Mouse (Mus musculus) midbrain, embryonic 12.5 days (tissue): Measurements from ENCODE around the gene Tfap2b. TPM values are rescaled to one million over a fixed set of nuclear protein-coding genes. Genes with fewer than 3 reads are reported as not detected.

Experiments used
- ATAC-seq: fragments of 200-750 bp; cut with Nextera tagmentation; 2 replicates; pipeline ENCODE4 v1.8.0; 2017; ENCODE audit warnings: low read depth, moderate TSS enrichment, moderate library complexity; ENCODE audit not compliant: low FRiP score
- H3K27ac ChIP-seq: fragments of 300-500 bp; sonication (generic); replicated peaks from 2 replicates; pipeline ENCODE4 v1.5.1; 2016; ENCODE audit warnings: mild to moderate bottlenecking
- H3K27me3 ChIP-seq: fragments of 300-500 bp; sonication (generic); 2 replicates; pipeline ENCODE4 v1.6.1; 2016; ENCODE audit warnings: mild to moderate bottlenecking
- H3K36me3 ChIP-seq: fragments of 300-500 bp; sonication (generic); 2 replicates; pipeline ENCODE4 v1.6.1; 2016
- H3K4me1 ChIP-seq: fragments of 300-500 bp; sonication (generic); 2 replicates; pipeline ENCODE4 v1.6.1; 2016
- H3K4me2 ChIP-seq: fragments of 300-500 bp; sonication (generic); replicated peaks from 2 replicates; pipeline ENCODE4 v1.6.1; 2016; ENCODE audit warnings: mild to moderate bottlenecking, moderate library complexity
- H3K4me3 ChIP-seq: fragments of 300-500 bp; sonication (generic); 2 replicates; pipeline ENCODE4 v1.5.1; 2016; ENCODE audit warnings: mild to moderate bottlenecking
- H3K9ac ChIP-seq: fragments of 300-500 bp; sonication (generic); replicated peaks from 2 replicates; pipeline ENCODE4 v1.6.1; 2016; ENCODE audit warnings: mild to moderate bottlenecking, moderate library complexity
- H3K9me3 ChIP-seq: fragments of 300-500 bp; sonication (generic); 2 replicates; pipeline ENCODE4 v1.6.1; 2016; ENCODE audit warnings: mild to moderate bottlenecking
- WGBS: fragments of 180-500 bp; shearing (Covaris S2); methylation state at CpG from one replicate; pipeline ENCODE4 v1.1.7; 2016; 5-methylcytosine and 5-hydroxymethylcytosine counted together
- polyA plus RNA-seq: library from polyadenylated mRNA; unstranded; fragments of >200 nt; fragmentation: Nextera tagmentation; extraction: Ambion mirVana; gene quantifications from 2 replicates; pipeline ENCODE4 v1.2.1, GENCODE M21; 2016

Gene Tfap2b
- polyA plus RNA-seq, 1 experiment from 2014 or later, result 100 TPM

- Histone ChIP-seq H3K27ac (0 out of 2 replicates have a peak overlapping the region, but pooled peaks have one; percentile 54), H3K36me3 (no peaks in the 10 kb centered on the region), H3K4me3 (peak overlapping the region; percentile 40), H3K27me3 (peaks cover 93% of the 10 kb centered on the region), H3K4me1 (peaks cover 3% of the 10 kb centered on the region; the same call in 1 of the 2 replicates), H3K9me3 (no peaks in the 10 kb centered on the region), H3K4me2 (no peak overlapping the region), H3K9ac (0 out of 2 replicates have a peak overlapping the region, but pooled peaks have one; percentile 4)
- 0% methylated on average over 4 of the region's 4 CpGs for WGBS
- ATAC-seq, result no peak
These were observed 4.5 kb downstream of the Tfap2b start for GRCm38 (mm10) chr1:19213171-19213570.

- peaks cover 3% of the 10 kb centered on the region; the same call in 1 of the 2 replicates for H3K4me1 ChIP-seq
- no peaks in the 10 kb centered on the region for H3K36me3 ChIP-seq
- no peak for ATAC-seq
- peak overlapping the region; percentile 36 for H3K4me3 ChIP-seq
- H3K27me3 ChIP-seq, result peaks cover 94% of the 10 kb centered on the region
- peak overlapping the region; percentile 46 for H3K9ac ChIP-seq
- peak overlapping the region; percentile 55 for H3K27ac ChIP-seq
- no peaks in the 10 kb centered on the region for H3K9me3 ChIP-seq
- H3K4me2 ChIP-seq, result 0 out of 2 replicates have a peak overlapping the region, but pooled peaks have one; percentile 10
- WGBS, result under 1% methylated on average over 36 of the region's 36 CpGs
These were observed 5.2 kb downstream of the Tfap2b start for GRCm38 (mm10) chr1:19213851-19214395.

GRCm38 (mm10) chr1:19217391-19217790 is 8.7 kb downstream of the Tfap2b start:
- no peak overlapping the region for H3K9ac ChIP-seq
- 0 out of 2 replicates have a peak overlapping the region, but pooled peaks have one; percentile 15 for H3K27ac ChIP-seq
- no peaks in the 10 kb centered on the region for H3K9me3 ChIP-seq
- H3K4me2 ChIP-seq, result peak overlapping the region; percentile 30
- no peaks in the 10 kb centered on the region; the same call in 1 of the 2 replicates for H3K4me1 ChIP-seq
- peak overlapping the region; percentile 21 for H3K4me3 ChIP-seq
- 1% methylated on average over 16 of the region's 16 CpGs for WGBS
- H3K27me3 ChIP-seq, result peaks cover 87% of the 10 kb centered on the region
- no peaks in the 10 kb centered on the region for H3K36me3 ChIP-seq
- no peak for ATAC-seq

- peaks cover 87% of the 10 kb centered on the region for H3K27me3 ChIP-seq
- no peak overlapping the region for H3K9ac ChIP-seq
- H3K36me3 ChIP-seq, result no peaks in the 10 kb centered on the region
- no peak for ATAC-seq
- peak overlapping the region; percentile 30 for H3K4me2 ChIP-seq
- 2% methylated on average over 7 of the region's 7 CpGs for WGBS
- H3K27ac ChIP-seq, result 0 out of 2 replicates have a peak overlapping the region, but pooled peaks have one; percentile 15
- H3K4me1 ChIP-seq, result no peaks in the 10 kb centered on the region; the same call in 1 of the 2 replicates
- H3K9me3 ChIP-seq, result no peaks in the 10 kb centered on the region
- peak overlapping the region; percentile 21 for H3K4me3 ChIP-seq
These were observed 9.5 kb downstream of the Tfap2b start for GRCm38 (mm10) chr1:19218221-19218620.

- Histone ChIP-seq H3K4me3 (no peak overlapping the region), H3K4me2 (no peak overlapping the region; the same call in 1 of the 2 replicates), H3K4me1 (no peaks in the 10 kb centered on the region; the same call in 1 of the 2 replicates), H3K9me3 (no peaks in the 10 kb centered on the region), H3K27ac (no peak overlapping the region), H3K27me3 (peaks cover 86% of the 10 kb centered on the region), H3K9ac (no peak overlapping the region), H3K36me3 (no peaks in the 10 kb centered on the region)
- ATAC-seq, result no peak
These were observed 10.7 kb downstream of the Tfap2b start for GRCm38 (mm10) chr1:19219381-19219780.

- 4% methylated on average over 1 of the region's 1 CpGs for WGBS
- Histone ChIP-seq H3K36me3 (no peaks in the 10 kb centered on the region), H3K9ac (no peak overlapping the region), H3K4me3 (no peak overlapping the region), H3K27me3 (peaks cover 86% of the 10 kb centered on the region), H3K9me3 (no peaks in the 10 kb centered on the region), H3K4me1 (no peaks in the 10 kb centered on the region; the same call in 1 of the 2 replicates), H3K27ac (no peak overlapping the region), H3K4me2 (no peak overlapping the region)
- no peak for ATAC-seq
These were observed 11.8 kb downstream of the Tfap2b start for GRCm38 (mm10) chr1:19220564-19220963.

- no peak overlapping the region for H3K4me3 ChIP-seq
- H3K9me3 ChIP-seq, result no peaks in the 10 kb centered on the region
- H3K9ac ChIP-seq, result no peak overlapping the region
- ATAC-seq, result no peak
- no peaks in the 10 kb centered on the region for H3K36me3 ChIP-seq
- no peaks in the 10 kb centered on the region; the same call in 1 of the 2 replicates for H3K4me1 ChIP-seq
- 0% methylated on average over 7 of the region's 7 CpGs for WGBS
- H3K27ac ChIP-seq, result no peak overlapping the region
- H3K4me2 ChIP-seq, result no peak overlapping the region
- H3K27me3 ChIP-seq, result peaks cover 86% of the 10 kb centered on the region
These were observed 12.9 kb downstream of the Tfap2b start for GRCm38 (mm10) chr1:19221601-19222000.

- no peak overlapping the region for H3K9ac ChIP-seq
- peak; percentile 31; the same call in 1 of the 2 replicates for ATAC-seq
- no peak overlapping the region for H3K27ac ChIP-seq
- H3K36me3 ChIP-seq, result no peaks in the 10 kb centered on the region
- peaks cover 90% of the 10 kb centered on the region for H3K27me3 ChIP-seq
- no peaks in the 10 kb centered on the region for H3K9me3 ChIP-seq
- H3K4me2 ChIP-seq, result no peak overlapping the region
- H3K4me1 ChIP-seq, result no peaks in the 10 kb centered on the region
- WGBS, result 1% methylated on average over 8 of the region's 8 CpGs
- H3K4me3 ChIP-seq, result no peak overlapping the region
These were observed 18.0 kb downstream of the Tfap2b start for GRCm38 (mm10) chr1:19226699-19227098.

GRCm38 (mm10) chr1:19230926-19231573 is 22.3 kb downstream of the Tfap2b start:
- no peak overlapping the region for H3K27ac ChIP-seq
- WGBS, result 3% methylated on average over 16 of the region's 16 CpGs
- no peak overlapping the region for H3K4me2 ChIP-seq
- H3K27me3 ChIP-seq, result peaks cover 85% of the 10 kb centered on the region
- no peak overlapping the region for H3K9ac ChIP-seq
- no peak for ATAC-seq
- no peaks in the 10 kb centered on the region for H3K9me3 ChIP-seq
- no peaks in the 10 kb centered on the region for H3K4me1 ChIP-seq
- H3K36me3 ChIP-seq, result no peaks in the 10 kb centered on the region
- H3K4me3 ChIP-seq, result no peak overlapping the region

GRCm38 (mm10) chr1:19231574-19232080 is 22.9 kb downstream of the Tfap2b start:
- no peaks in the 10 kb centered on the region for H3K36me3 ChIP-seq
- H3K27ac ChIP-seq, result no peak overlapping the region
- peaks cover 85% of the 10 kb centered on the region for H3K27me3 ChIP-seq
- no peaks in the 10 kb centered on the region for H3K4me1 ChIP-seq
- H3K9me3 ChIP-seq, result no peaks in the 10 kb centered on the region
- 6% methylated on average over 16 of the region's 16 CpGs for WGBS
- no peak overlapping the region for H3K4me2 ChIP-seq
- no peak overlapping the region for H3K9ac ChIP-seq
- no peak for ATAC-seq
- H3K4me3 ChIP-seq, result no peak overlapping the region

- Histone ChIP-seq H3K9ac (no peak overlapping the region), H3K4me2 (no peak overlapping the region), H3K9me3 (no peaks in the 10 kb centered on the region), H3K27me3 (peaks cover 85% of the 10 kb centered on the region), H3K27ac (no peak overlapping the region), H3K36me3 (no peaks in the 10 kb centered on the region), H3K4me1 (no peaks in the 10 kb centered on the region), H3K4me3 (no peak overlapping the region)
- whole genome bisulfite sequencing, result 5% methylated on average over 1 of the region's 1 CpGs
- ATAC-seq, result no peak
These were observed 24.0 kb downstream of the Tfap2b start for GRCm38 (mm10) chr1:19232743-19233142.

- H3K9me3 ChIP-seq, result no peaks in the 10 kb centered on the region
- no peak overlapping the region for H3K4me2 ChIP-seq
- no peaks in the 10 kb centered on the region for H3K36me3 ChIP-seq
- H3K27me3 ChIP-seq, result peaks cover 81% of the 10 kb centered on the region
- no peak overlapping the region for H3K4me3 ChIP-seq
- WGBS, result under 1% methylated on average over 19 of the region's 19 CpGs
- no peak overlapping the region for H3K27ac ChIP-seq
- ATAC-seq, result no peak
- no peak overlapping the region for H3K9ac ChIP-seq
- no peaks in the 10 kb centered on the region for H3K4me1 ChIP-seq
These were observed 25.1 kb downstream of the Tfap2b start for GRCm38 (mm10) chr1:19233857-19234256.
